Mouse (Mus musculus): ENCODE results near the gene Tnrc18.

DNA sequence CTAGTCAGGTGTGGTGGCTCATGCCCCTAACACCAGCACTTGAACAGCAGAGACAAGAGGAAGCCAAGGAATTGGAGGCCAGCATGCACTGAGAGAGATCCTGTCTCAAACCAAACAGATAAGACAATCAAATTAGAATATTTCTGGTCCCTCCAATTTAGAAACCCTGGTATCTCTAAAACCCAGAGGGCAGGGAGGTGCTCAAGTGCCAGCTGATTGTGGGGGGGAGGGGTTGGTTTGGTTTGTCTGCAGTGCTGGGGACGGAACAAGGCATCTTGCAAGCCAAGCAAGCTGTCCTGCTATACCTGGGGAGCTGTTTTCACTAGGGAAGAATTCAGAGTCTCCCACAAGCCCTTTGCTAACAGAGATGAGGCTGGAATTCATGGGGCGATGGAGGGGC, 15.5 kb downstream of the Tnrc18 start:
- TF ChIP-seq CTCF (conservative IDR thresholded peaks at IDR 0.05; ENCODE audit: low read length): no peak
- no peak for TF ChIP-seq POU5F1 (IDR thresholded peaks at IDR 0.05; ENCODE audit: borderline replicate concordance, low read length)
- TF ChIP-seq NANOG (IDR thresholded peaks at IDR 0.05; ENCODE audit: borderline replicate concordance, low read length): no peak

All from E14TG2a.4 (cell line).